Mouse (Mus musculus) megakaryocyte, embryonic 14.5 days (primary cell): Measurements from ENCODE around the gene Slc36a3.

Experiments used
- FLI1 ChIP-seq: IDR thresholded peaks from 2 replicates; pipeline ENCODE4 v1.6.1; 2012; ENCODE audit warnings: low read length, inconsistent platforms, mixed read lengths
- GATA1 ChIP-seq: IDR thresholded peaks from 3 replicates; pipeline ENCODE4 v1.6.1; 2012; ENCODE audit warnings: mixed read lengths, low read length, inconsistent platforms, borderline replicate concordance

- TF ChIP-seq GATA1 (no peak), FLI1 (no peak)
These were observed 19.6 kb downstream of the Slc36a3 start for GRCm38 (mm10) chr11:55131946-55132345.
